Mouse (Mus musculus): ENCODE data around the gene Tpp2. TPM values are rescaled to one million over a fixed set of nuclear protein-coding genes. Genes with fewer than 3 reads are reported as not detected.

Tpp2 gene
- total and polyA plus RNA-seq, 2 experiments from 2014 or later = 33.2 to 46.7 TPM

GRCm38 (mm10) chr1:43939310-43939709 is 5.9 kb downstream of the Tpp2 start:
- no peak overlapping the region for H3K4me3 ChIP-seq (ENCODE audit: low read depth, low read length)
- 96% methylated on average over 1 of the region's 1 CpGs for WGBS

GRCm38 (mm10) chr1:43941476-43942217 is 8.2 kb downstream of the Tpp2 start:
- no peak overlapping the region for H3K4me2 ChIP-seq (ENCODE audit: low read depth, low read length, poor library complexity, severe bottlenecking)
- H3K27ac ChIP-seq (ENCODE audit: low read depth, low read length) = no peak overlapping the region
- no peak overlapping the region for H3K4me3 ChIP-seq (ENCODE audit: low read depth, low read length)
- H3K9ac ChIP-seq (replicated peaks; ENCODE audit: low read length, poor library complexity, severe bottlenecking) = no peak overlapping the region
- no peaks in the 10 kb centered on the region for H3K9me3 ChIP-seq (ENCODE audit: low read length)
- H3K27me3 ChIP-seq (ENCODE audit: insufficient read depth, low read length) = no peaks in the 10 kb centered on the region
- no peaks in the 10 kb centered on the region for H3K4me1 ChIP-seq (ENCODE audit: insufficient read depth, low read length)
- ATAC-seq (ENCODE audit: low FRiP score) (no peak), DNase-seq (ENCODE audit: low spot score) (no peak)
- 94% methylated on average over 7 of the region's 7 CpGs for WGBS
- no peak for TF ChIP-seq CTCF (IDR thresholded peaks at IDR 0.05)
- peaks cover 5% of the 10 kb centered on the region for H3K36me3 ChIP-seq (ENCODE audit: insufficient read depth, low read length)

More at GRCm38 (mm10) chr1:43939310-43939709, 5.9 kb downstream of the Tpp2 start:
- no peaks in the 10 kb centered on the region for H3K9me3 ChIP-seq (ENCODE audit: low read length)
- H3K9ac ChIP-seq (replicated peaks; ENCODE audit: low read length, poor library complexity, severe bottlenecking) = no peak overlapping the region
- TF ChIP-seq CTCF (IDR thresholded peaks at IDR 0.05) = no peak
- ATAC-seq (ENCODE audit: low FRiP score) = no peak
- H3K36me3 ChIP-seq (ENCODE audit: insufficient read depth, low read length) = peaks cover 5% of the 10 kb centered on the region
- H3K4me2 ChIP-seq (ENCODE audit: low read depth, low read length, poor library complexity, severe bottlenecking) = no peak overlapping the region
- H3K27me3 ChIP-seq (ENCODE audit: insufficient read depth, low read length) = no peaks in the 10 kb centered on the region
- H3K4me1 ChIP-seq (ENCODE audit: insufficient read depth, low read length) = peaks cover 9% of the 10 kb centered on the region
- no peak for DNase-seq (ENCODE audit: low spot score)
- H3K27ac ChIP-seq (ENCODE audit: low read depth, low read length) = no peak overlapping the region

GRCm38 (mm10) chr1:43942814-43943213 is 9.4 kb downstream of the Tpp2 start:
- no peak overlapping the region for H3K4me2 ChIP-seq (ENCODE audit: low read depth, low read length, poor library complexity, severe bottlenecking)
- no peaks in the 10 kb centered on the region for H3K9me3 ChIP-seq (ENCODE audit: low read length)
- TF ChIP-seq CTCF (IDR thresholded peaks at IDR 0.05) = no peak
- no peak for ATAC-seq (ENCODE audit: low FRiP score)
- no peaks in the 10 kb centered on the region for H3K27me3 ChIP-seq (ENCODE audit: insufficient read depth, low read length)
- 98% methylated on average over 2 of the region's 2 CpGs for WGBS
- no peak for DNase-seq (ENCODE audit: low spot score)
- no peaks in the 10 kb centered on the region for H3K4me1 ChIP-seq (ENCODE audit: insufficient read depth, low read length)
- no peak overlapping the region for H3K27ac ChIP-seq (ENCODE audit: low read depth, low read length)
- H3K36me3 ChIP-seq (ENCODE audit: insufficient read depth, low read length) = peaks cover 5% of the 10 kb centered on the region
- no peak overlapping the region for H3K4me3 ChIP-seq (ENCODE audit: low read depth, low read length)
- H3K9ac ChIP-seq (replicated peaks; ENCODE audit: low read length, poor library complexity, severe bottlenecking) = no peak overlapping the region

- Histone ChIP-seq H3K4me2 (ENCODE audit: low read depth, low read length, poor library complexity, severe bottlenecking) (no peak overlapping the region), H3K27ac (ENCODE audit: low read depth, low read length) (no peak overlapping the region), H3K36me3 (ENCODE audit: insufficient read depth, low read length) (peaks cover 20% of the 10 kb centered on the region), H3K9ac (replicated peaks; ENCODE audit: low read length, poor library complexity, severe bottlenecking) (no peak overlapping the region), H3K4me3 (ENCODE audit: low read depth, low read length) (no peak overlapping the region), H3K4me1 (ENCODE audit: insufficient read depth, low read length) (no peaks in the 10 kb centered on the region), H3K27me3 (ENCODE audit: insufficient read depth, low read length) (no peaks in the 10 kb centered on the region), H3K9me3 (ENCODE audit: low read length) (no peaks in the 10 kb centered on the region)
- 96% methylated on average over 3 of the region's 3 CpGs for WGBS
- ATAC-seq (ENCODE audit: low FRiP score) = no peak
- no peak for TF ChIP-seq CTCF (IDR thresholded peaks at IDR 0.05)
- DNase-seq (ENCODE audit: low spot score) = no peak
Observed at GRCm38 (mm10) chr1:43953679-43954078, 20.2 kb downstream of the Tpp2 start.

GRCm38 (mm10) chr1:43964381-43964780 is 30.9 kb downstream of the Tpp2 start:
- Histone ChIP-seq H3K36me3 (ENCODE audit: insufficient read depth, low read length) (peaks cover 17% of the 10 kb centered on the region), H3K9ac (replicated peaks; ENCODE audit: low read length, poor library complexity, severe bottlenecking) (no peak overlapping the region), H3K4me2 (ENCODE audit: low read depth, low read length, poor library complexity, severe bottlenecking) (no peak overlapping the region), H3K4me1 (ENCODE audit: insufficient read depth, low read length) (no peaks in the 10 kb centered on the region), H3K27me3 (ENCODE audit: insufficient read depth, low read length) (no peaks in the 10 kb centered on the region), H3K4me3 (ENCODE audit: low read depth, low read length) (no peak overlapping the region), H3K27ac (ENCODE audit: low read depth, low read length) (no peak overlapping the region), H3K9me3 (ENCODE audit: low read length) (no peaks in the 10 kb centered on the region)
- ATAC-seq (ENCODE audit: low FRiP score) = no peak
- DNase-seq (ENCODE audit: low spot score) = no peak
- 97% methylated on average over 4 of the region's 4 CpGs for WGBS
- TF ChIP-seq CTCF (IDR thresholded peaks at IDR 0.05) = no peak

- H3K36me3 ChIP-seq (ENCODE audit: insufficient read depth, low read length) = peaks cover 14% of the 10 kb centered on the region
- H3K9ac ChIP-seq (replicated peaks; ENCODE audit: low read length, poor library complexity, severe bottlenecking) = no peak overlapping the region
- peak; percentile 51 for TF ChIP-seq CTCF (IDR thresholded peaks at IDR 0.05)
- no peaks in the 10 kb centered on the region for H3K9me3 ChIP-seq (ENCODE audit: low read length)
- DNase-seq (ENCODE audit: low spot score) (no peak), ATAC-seq (ENCODE audit: low FRiP score) (no peak)
- H3K4me3 ChIP-seq (ENCODE audit: low read depth, low read length) = no peak overlapping the region
- H3K27ac ChIP-seq (ENCODE audit: low read depth, low read length) = no peak overlapping the region
- no peaks in the 10 kb centered on the region for H3K27me3 ChIP-seq (ENCODE audit: insufficient read depth, low read length)
- no peaks in the 10 kb centered on the region for H3K4me1 ChIP-seq (ENCODE audit: insufficient read depth, low read length)
- WGBS = 86% methylated on average over 4 of the region's 4 CpGs
- H3K4me2 ChIP-seq (ENCODE audit: low read depth, low read length, poor library complexity, severe bottlenecking) = no peak overlapping the region
Observed at GRCm38 (mm10) chr1:43966756-43967155, 33.3 kb downstream of the Tpp2 start.

Measured in midbrain, postnatal 0 days (tissue).